Mouse (Mus musculus): ENCODE results near the gene Tle2. TPM values are rescaled to one million over a fixed set of nuclear protein-coding genes. Genes with fewer than 3 reads are reported as not detected.

Gene Tle2
- 1 to 10 TPM; 3.4 to 4.2 TPM for total RNA-seq (2023)

GRCm38 (mm10) chr10:81574081-81575056 is at the start of gene Tle2:
TSS of gene Tle2 (plus strand) at chr10:81574561.

GRCm38 (mm10) chr10:81545161-81545747 is 29.1 kb upstream of the Tle2 start, which contains the start of gene Gna11:
TSS of gene Gna11 (minus strand) at chr10:81545190.

GRCm38 (mm10) chr10:81559163-81559626 is 15.2 kb upstream of the Tle2 start, which contains the start of gene Aes:
TSS of gene Aes (plus strand) at chr10:81559488.

GRCm38 (mm10) chr10:81600738-81601203 is 26.4 kb downstream of the Tle2 start, which contains the start of gene Tle6:
TSS of gene Tle6 (minus strand) at chr10:81601073.

GRCm38 (mm10) chr10:81605974-81606751 is 31.8 kb downstream of the Tle2 start, which contains the start of gene BC025920:
TSS of gene BC025920 (plus strand) at chr10:81606270.

GRCm38 (mm10) chr10:81626994-81627835 is 52.9 kb downstream of the Tle2 start, which contains the start of gene Sirt6:
TSS of gene Sirt6 (minus strand) at chr10:81627797.

GRCm38 (mm10) chr10:81628390-81628789 is 54.0 kb downstream of the Tle2 start, which contains the start of gene Ankrd24:
TSS of gene Ankrd24 (plus strand) at chr10:81628540.

Other genes with a start within 250 kb of the Tle2 start
- under 1 TPM in 1 of 2 experiments, not detected in 1; 0.26 TPM for gene Tbxa2r, start 245.8 kb upstream of the Tle2 start, total RNA-seq (2023)
- under 1 TPM in 1 of 2 experiments, not detected in 1; 0.15 TPM for gene Gipc3, start 231.3 kb upstream of the Tle2 start, total RNA-seq (2023)
- 10 to 100 TPM; 71.4 to 85.8 TPM for gene Hmg20b, start 224.1 kb upstream of the Tle2 start, total RNA-seq (2023)
- 10 to 100 TPM; 38.4 to 44.6 TPM for gene Mfsd12, start 217.1 kb upstream of the Tle2 start, total RNA-seq (2023)
- gene 4930404N11Rik, start 208.7 kb upstream of the Tle2 start, total RNA-seq (2023): 1 to 10 TPM; 3.5 to 3.7 TPM
- 10 to 100 TPM; 33.5 to 38.0 TPM for gene Fzr1, start 196.0 kb upstream of the Tle2 start, total RNA-seq (2023)
- 10 to 100 TPM; 31.3 to 35.2 TPM for gene Dohh, start 190.1 kb upstream of the Tle2 start, total RNA-seq (2023)
- gene Gm48551, start 190.1 kb upstream of the Tle2 start, total RNA-seq (2023): 1 to 10 TPM in 1 of 2 experiments, under 1 TPM in 1; 0.97 to 1.3 TPM
- 1 to 10 TPM; 2.3 to 3.7 TPM for gene Gm48552, start 185.6 kb upstream of the Tle2 start, total RNA-seq (2023)
- 10 to 100 TPM; 11.9 to 12.5 TPM for gene Smim24, start 181.5 kb upstream of the Tle2 start, total RNA-seq (2023)
- gene Nfic, start 118.9 kb upstream of the Tle2 start, total RNA-seq (2023): 10 to 100 TPM; 71.7 to 75.6 TPM
- gene Celf5, start 91.9 kb upstream of the Tle2 start, total RNA-seq (2023): not detected
- 100 to 1,000 TPM; 108 to 128 TPM for gene Ncln, start 78.2 kb upstream of the Tle2 start, total RNA-seq (2023)
- 10 to 100 TPM; 13.4 to 15.1 TPM for gene S1pr4, start 74.4 kb upstream of the Tle2 start, total RNA-seq (2023)
- gene Gna15, start 50.3 kb upstream of the Tle2 start, total RNA-seq (2023): 10 to 100 TPM; 20.9 to 21.4 TPM
- gene Gna11, start 29.4 kb upstream of the Tle2 start, total RNA-seq (2023): 10 to 100 TPM; 12.5 to 13.8 TPM
- gene Aes, start 15.1 kb upstream of the Tle2 start, total RNA-seq (2023): 100 to 1,000 TPM; 239 to 246 TPM
- gene Tle6, start 26.5 kb downstream of the Tle2 start, total RNA-seq (2023): 1 to 10 TPM; 1.2 to 3.4 TPM
- 1 to 10 TPM in 1 of 2 experiments, under 1 TPM in 1; 0.85 to 1.0 TPM for gene BC025920, start 31.7 kb downstream of the Tle2 start, total RNA-seq (2023)
- gene Sirt6, start 53.2 kb downstream of the Tle2 start, total RNA-seq (2023): 10 to 100 TPM; 13.4 to 14.7 TPM
- gene Ankrd24, start 54.0 kb downstream of the Tle2 start, total RNA-seq (2023): 1 to 10 TPM; 2.9 to 4.5 TPM
- gene Gm10778, start 74.5 kb downstream of the Tle2 start, total RNA-seq (2023): 1 to 10 TPM; 1.1 TPM
- gene Zfp433, start 130.3 kb downstream of the Tle2 start, total RNA-seq (2023): 1 to 10 TPM; 2.3 to 4.6 TPM
- gene Gm3055, start 196.6 kb downstream of the Tle2 start, total RNA-seq (2023): 1 to 10 TPM; 1.2 to 1.7 TPM
- 1 to 10 TPM in 1 of 2 experiments, under 1 TPM in 1; 0.73 to 1.5 TPM for gene Gm4767, start 237.6 kb downstream of the Tle2 start, total RNA-seq (2023)